Mouse (Mus musculus) neutrophil, adult 5-6 weeks (primary cell): ENCODE measurements around the gene Robo1. TPM values are rescaled to one million over a fixed set of nuclear protein-coding genes. Genes with fewer than 3 reads are reported as not detected.

Experiments used
- ATAC-seq: fragments of 151-379, 151-347 bp; 2 replicates; pipeline ENCODE4 v1.8.0; 2017; ENCODE audit warnings: mild to moderate bottlenecking, moderate TSS enrichment; ENCODE audit not compliant: insufficient number of reproducible peaks, poor library complexity, low FRiP score, severe bottlenecking; ENCODE audit errors: extremely low read depth
- total RNA-seq: library from RNA; stranded (forward); fragments of 200-1000 nt; gene quantifications from 2 replicates; pipeline ENCODE4 v1.2.3, GENCODE M21; 2017

Robo1 gene
- total RNA-seq, 1 experiment from 2014 or later, result not detected

GRCm38 (mm10) chr16:72662837-72663350, 354.8 kb downstream of the Robo1 start:
- no peak for ATAC-seq

GRCm38 (mm10) chr16:72663351-72664232, 355.5 kb downstream of the Robo1 start:
- ATAC-seq, result no peak

- ATAC-seq, result no peak
Observed at GRCm38 (mm10) chr16:72664233-72664613, 356.1 kb downstream of the Robo1 start.

GRCm38 (mm10) chr16:72664806-72665205, 356.7 kb downstream of the Robo1 start:
- ATAC-seq, result no peak

GRCm38 (mm10) chr16:72665454-72665853, 357.3 kb downstream of the Robo1 start:
- no peak for ATAC-seq

- ATAC-seq, result no peak
Observed at GRCm38 (mm10) chr16:72670240-72671038, 362.3 kb downstream of the Robo1 start.

GRCm38 (mm10) chr16:72677234-72677633, 369.1 kb downstream of the Robo1 start:
- ATAC-seq, result no peak

GRCm38 (mm10) chr16:72678450-72678849, 370.3 kb downstream of the Robo1 start:
- no peak for ATAC-seq

- no peak for ATAC-seq
Observed at GRCm38 (mm10) chr16:72678947-72679558, 370.9 kb downstream of the Robo1 start.

- ATAC-seq, result no peak
Observed at GRCm38 (mm10) chr16:72685604-72686479, 377.7 kb downstream of the Robo1 start.

- ATAC-seq, result no peak
Observed at GRCm38 (mm10) chr16:72686480-72687053, 378.5 kb downstream of the Robo1 start.

GRCm38 (mm10) chr16:72687651-72688050, 379.5 kb downstream of the Robo1 start:
- no peak for ATAC-seq

- ATAC-seq, result no peak
Observed at GRCm38 (mm10) chr16:72688185-72688681, 380.1 kb downstream of the Robo1 start.

GRCm38 (mm10) chr16:72691909-72692308, 383.8 kb downstream of the Robo1 start:
- ATAC-seq, result no peak

- ATAC-seq, result no peak
Observed at GRCm38 (mm10) chr16:72693446-72694274, 385.6 kb downstream of the Robo1 start.

GRCm38 (mm10) chr16:72694787-72695186, 386.7 kb downstream of the Robo1 start:
- ATAC-seq, result no peak
